Mouse (Mus musculus): ENCODE results near the gene Pan3.

Gene Pan3

DNA sequence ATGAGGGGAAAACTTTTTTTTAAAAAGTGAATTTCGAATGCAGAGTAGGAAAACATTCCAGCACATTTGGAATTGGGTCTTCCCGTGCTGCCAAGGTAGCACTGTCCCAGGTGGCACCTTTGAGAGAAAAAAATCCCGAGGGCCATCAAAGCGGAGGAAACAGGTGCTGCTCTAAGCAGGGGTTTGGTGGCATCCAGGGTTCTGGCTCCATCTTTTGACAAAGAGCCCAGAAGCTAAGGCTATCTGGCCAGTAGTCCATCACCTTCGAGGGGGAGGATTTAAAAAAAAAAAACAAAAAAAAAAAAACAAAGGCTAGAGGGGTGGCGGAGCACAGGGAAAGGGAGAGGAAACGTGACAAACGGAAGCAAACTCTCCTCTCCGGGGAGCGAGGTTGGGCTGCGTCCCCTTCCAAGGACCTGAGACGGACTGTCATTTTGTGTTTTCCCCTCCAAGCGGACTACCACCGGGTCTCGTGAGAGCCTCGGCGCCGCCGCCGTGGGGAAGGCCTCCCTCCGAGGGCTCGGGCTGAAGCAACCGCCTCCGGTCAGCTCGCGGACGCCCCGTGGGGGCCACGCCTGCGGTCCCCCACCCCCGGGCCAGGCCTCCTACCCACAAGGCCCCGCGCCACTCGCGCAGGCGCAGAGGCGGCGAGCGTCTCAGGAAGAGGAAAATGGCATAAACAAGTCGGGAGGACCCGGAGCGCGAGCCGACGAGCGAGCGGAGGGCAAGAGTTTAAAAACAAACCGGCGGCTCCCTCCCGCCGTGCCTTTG, at the start of gene Pan3:
Gene Pan3, plus strand, starts transcription at position 627 of the 771 bp plus-strand sequence.
- DNase-seq (ENCODE audit: low spot score in 2 of 2), result peak; percentile 91 to 93

DNA sequence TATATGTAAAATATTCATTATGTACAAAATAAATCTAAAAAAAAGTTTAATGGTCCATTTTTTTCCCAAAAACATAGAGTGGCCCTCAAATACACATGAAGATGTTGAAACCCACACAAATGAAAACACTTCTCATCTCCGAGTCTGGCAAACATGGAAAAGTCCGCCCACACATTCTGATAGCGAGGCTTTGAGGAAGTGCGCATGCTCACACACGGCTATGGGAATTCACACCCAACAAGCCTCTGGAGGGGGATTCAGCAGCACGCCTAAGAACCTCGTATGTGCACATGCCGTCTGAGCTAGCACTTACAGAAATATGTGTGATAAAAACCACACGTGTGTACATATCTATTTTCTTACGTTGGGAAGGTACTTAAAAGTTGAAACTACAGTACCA, 48.6 kb upstream of the Pan3 start:
- DNase-seq (ENCODE audit: low spot score in 2 of 2), result no peak

DNA sequence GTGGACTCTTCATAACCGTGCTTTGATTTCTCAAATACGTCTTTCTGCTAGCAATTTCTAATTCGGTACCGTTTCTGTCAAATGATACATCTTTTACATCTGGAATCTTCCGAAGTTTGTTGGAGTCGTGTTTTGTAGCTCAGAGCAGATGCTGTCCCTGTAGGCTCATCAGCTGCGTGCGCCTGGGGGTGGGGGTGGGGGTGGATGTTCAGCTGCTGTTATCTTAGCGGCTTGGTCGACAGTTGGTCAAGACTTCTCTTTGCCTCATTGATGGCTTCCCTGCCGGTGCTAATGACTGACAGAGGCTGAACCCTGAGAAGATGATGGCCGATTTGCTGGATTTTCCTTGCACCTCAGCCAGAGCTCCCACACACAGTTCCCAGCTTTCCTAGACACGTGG, 43.1 kb upstream of the Pan3 start:
- no peak for DNase-seq (ENCODE audit: low spot score in 2 of 2)

DNA sequence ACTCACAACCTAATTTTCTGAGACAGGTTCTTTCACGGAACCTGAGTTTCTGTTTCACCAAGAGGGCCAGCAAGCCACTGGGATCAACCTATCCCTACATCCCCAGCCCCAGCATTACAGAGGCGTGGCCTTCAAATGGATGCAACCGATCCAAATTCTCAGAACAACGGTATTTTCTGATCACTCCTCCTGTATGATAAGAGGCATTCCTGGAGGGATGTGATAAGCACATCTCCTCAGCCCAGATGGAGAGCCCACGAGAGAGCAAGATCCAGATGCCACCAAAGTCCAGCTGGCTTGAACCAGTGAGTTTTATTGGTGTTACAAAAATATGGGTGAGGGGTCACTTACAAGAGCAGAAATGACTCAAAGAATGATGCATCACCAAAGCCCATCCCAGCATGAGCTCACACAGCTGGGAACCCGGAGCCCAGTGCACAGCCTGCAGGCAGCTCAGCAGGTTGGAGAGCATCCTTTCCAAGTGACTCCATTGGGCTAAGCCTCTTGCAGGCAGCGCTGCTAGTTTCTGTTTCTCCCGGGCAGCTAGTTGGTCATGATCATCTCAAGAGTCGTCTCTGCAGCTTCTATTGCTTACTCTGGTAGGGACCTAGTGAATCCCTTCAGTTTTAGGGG, 41.5 kb upstream of the Pan3 start:
- no peak for DNase-seq (ENCODE audit: low spot score in 2 of 2)

DNA sequence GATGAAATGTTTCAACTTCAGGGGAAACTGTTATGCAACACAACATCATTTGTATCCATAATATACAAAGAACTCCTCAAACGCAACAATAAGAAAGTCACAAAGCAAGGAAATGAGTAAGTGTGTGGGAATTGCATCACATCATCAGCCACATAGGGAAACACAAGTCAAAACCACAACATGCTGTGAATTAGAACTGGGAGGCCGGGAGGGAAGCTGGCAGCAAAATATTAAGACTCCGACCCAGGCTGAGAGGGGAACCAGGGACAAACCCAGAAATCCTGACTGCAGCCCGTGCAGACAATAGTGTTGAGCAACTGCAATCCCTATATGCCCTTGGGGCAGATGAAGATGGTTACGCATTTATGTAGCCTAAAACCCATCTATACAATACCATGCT, 40.9 kb upstream of the Pan3 start:
- DNase-seq (ENCODE audit: low spot score in 2 of 2), result no peak

DNA sequence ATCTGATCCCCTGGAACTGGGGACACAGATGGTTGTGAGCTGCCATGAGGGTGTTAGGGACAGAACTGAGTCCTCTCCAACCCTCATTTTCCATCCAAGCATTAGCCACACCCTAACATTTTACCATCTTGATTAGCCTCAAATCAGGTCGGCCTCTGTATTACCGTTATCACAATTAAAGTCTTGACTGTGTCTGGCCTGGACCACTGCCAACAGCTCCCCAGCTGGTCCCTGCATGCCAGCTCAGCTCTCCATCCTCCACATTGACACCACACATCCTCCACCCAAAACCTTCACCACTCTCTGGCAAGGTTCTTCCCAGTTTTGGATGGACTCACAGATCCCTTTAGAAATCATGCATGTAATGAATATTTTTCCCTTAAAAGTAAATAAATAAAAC, 39.2 kb upstream of the Pan3 start:
- no peak for DNase-seq (ENCODE audit: low spot score in 2 of 2)

DNA sequence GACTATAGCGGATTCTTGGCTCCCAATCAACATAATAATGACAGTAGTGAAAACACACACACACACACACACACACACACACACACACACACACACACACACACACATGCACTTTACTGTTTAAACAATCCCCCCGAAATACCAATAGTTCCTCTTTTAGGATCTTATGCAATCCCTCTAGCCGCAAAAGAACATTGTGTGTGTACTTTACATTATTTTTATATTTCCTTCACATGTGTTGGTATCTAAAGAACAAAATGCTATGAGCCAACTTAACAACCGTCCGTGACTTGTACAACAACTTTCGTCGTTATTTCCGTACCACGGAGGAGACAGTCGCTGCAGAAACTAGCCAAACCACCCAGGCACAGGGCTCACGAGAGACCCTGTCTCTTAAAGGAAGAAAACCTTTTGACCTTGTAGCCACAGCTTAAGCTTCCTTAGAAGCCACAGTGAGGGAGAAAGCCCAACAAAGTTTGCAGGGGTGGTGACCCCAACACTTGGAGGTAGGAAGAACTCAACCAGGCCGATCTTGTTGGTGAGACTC, 37.2 kb upstream of the Pan3 start:
- no peak for DNase-seq (ENCODE audit: low spot score in 2 of 2)

DNA sequence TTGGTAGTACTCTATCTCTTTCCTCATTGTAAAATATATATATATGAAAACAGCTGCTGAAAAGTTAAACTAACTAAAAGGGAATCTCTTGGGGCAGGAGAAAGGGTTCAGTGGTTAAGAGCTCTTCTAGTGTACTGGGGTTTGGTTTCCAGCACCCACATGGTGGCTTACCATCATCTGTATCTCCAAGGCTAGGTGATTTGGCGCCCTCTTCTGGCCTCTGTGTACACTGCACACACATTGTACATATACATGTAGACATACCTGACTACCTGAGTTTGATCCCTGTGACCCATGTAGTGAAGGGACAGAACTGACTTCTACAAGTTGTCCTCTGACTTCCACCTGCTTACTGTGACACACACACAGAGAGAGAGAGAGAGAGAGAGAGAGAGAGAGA, 34.9 kb upstream of the Pan3 start:
- DNase-seq (ENCODE audit: low spot score in 2 of 2), result no peak

DNA sequence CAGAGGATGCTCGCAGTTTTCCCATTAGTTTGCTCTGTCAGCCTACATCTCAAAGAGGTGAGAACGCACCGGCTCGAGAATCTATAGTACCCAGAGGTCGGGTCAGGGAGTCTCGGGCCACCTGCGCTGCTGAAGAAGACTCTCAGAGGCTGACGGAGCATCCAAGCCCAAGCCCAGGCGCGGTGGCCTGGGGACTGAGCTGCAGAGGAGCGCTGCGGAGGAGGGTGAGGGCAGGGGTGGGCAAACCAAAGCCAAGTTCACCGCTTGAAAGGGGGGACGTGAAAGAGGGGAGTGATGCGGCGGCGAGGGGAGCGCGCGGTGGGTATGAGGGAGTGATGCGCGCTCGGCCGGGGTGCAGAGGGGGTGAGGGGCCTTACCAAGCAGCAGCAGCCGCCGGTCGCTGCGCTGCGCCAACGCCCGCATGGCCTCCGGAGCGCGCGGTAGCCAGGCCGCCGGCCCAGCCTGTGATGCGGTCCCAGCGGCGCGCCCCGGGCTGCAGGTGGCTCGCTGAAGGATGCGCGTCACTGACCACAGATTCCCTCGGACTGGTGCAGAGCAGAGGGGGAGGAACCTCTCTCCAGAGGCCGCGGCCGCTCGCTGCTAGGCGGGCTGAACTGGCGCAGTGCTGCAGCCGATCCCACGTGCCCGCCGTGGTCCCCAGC, 30.0 kb upstream of the Pan3 start, which contains the start of gene Flt3:
Gene Flt3, minus strand, starts transcription at position 647 of the 662 bp plus-strand sequence.
- no peak for DNase-seq (ENCODE audit: low spot score in 2 of 2)

DNA sequence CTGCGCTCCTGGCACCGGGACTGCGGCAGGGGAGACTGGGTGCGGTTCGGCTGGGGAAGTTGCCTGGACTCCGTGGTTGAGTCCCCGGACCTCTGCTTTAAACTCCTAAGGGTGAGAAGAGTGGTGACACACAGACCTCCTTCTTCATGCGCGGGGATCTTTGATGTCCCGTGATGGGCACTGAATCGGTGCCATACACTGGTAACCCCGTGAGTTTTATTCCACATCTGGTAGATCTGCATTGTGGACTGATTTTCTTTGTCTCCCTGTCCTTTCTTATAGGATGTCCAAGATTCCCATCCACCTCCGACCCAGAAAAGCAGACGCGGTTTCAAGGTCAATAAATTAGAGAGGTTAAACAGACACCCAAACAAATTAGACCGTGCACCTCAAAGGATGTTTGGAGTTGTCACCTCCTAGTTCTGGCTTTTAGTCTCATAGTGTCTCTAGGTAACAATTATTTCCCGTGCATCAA, 29.4 kb upstream of the Pan3 start:
- DNase-seq (ENCODE audit: low spot score in 2 of 2), result no peak

DNA sequence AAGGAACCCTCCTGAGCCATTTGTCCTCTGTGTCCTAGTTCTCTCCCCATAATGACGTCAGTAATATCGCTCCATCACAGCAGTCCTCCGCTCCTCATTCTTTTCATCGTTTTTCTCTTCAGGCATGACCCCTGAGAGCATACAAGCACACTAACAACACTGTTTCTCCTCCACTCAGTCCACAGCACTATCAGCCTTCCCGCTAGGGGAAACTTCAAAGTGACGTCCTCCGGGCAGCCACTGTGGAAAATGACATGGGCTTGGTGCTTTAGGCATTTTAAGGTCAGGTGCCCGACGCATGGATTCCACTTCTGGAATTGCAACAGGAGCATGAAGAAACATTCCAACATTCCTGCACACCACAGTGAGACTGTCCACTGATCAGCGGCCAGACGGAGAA, 28.9 kb upstream of the Pan3 start:
- no peak for DNase-seq (ENCODE audit: low spot score in 2 of 2)

DNA sequence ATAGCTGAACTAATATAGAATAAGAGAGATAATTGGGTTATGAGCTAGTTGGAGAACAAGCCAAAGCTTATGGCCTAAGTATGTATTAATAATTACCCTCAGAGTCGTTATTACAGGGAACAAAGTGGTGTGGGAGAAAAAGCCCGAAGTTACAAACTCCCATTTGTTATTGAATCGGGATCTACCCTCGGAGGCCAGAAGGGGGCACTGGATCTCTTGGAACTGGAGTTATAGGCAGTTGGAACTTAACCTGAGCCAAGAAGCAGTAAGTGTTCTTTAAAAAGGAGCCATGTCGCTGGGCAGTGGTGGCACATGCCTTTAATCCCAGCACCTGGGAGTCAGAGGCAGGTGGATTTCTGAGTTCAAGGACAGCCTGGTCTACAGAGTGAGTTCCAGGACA, 27.5 kb upstream of the Pan3 start:
- DNase-seq (ENCODE audit: low spot score in 2 of 2), result peak in 1 of 2 experiments; percentile 49

DNA sequence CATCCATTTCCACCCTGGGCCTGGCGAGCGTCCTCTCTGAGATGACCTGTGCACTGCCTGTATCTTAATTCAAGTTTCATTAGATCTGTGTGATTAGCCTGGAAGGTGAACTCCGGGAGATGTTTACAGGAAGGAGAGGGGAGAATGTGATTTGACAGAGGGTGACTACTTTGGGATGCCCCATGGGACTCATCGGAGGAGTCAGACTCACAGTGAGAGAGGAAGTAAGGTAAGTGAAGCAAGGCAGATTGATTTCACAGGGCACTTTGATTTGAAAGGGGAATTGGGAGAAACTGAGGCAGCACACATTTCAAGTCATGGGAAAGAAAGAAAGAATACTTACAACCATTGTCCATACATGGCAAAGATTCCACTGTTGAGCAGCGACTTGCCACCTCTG, 23.8 kb upstream of the Pan3 start:
- DNase-seq (ENCODE audit: low spot score in 2 of 2), result no peak

DNA sequence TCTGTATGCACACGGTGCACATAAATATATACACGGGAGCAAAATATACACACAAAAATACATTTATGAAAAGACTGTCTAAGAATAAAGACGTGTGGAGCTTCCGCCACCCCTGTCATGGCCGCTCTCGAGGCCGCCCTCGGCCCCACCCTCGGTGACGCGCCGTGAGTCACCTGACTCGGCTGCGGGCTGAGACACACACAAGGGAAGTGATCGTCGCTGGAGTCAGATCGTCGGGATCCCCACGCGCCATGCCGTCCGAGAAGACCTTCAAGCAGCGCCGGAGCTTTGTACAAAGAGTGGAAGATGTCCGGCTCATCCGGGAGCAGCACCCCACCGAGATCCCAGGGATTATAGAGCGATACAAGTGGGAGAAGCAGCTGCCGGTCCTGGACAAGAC, 21.2 kb upstream of the Pan3 start:
- no peak for DNase-seq (ENCODE audit: low spot score in 2 of 2)

DNA sequence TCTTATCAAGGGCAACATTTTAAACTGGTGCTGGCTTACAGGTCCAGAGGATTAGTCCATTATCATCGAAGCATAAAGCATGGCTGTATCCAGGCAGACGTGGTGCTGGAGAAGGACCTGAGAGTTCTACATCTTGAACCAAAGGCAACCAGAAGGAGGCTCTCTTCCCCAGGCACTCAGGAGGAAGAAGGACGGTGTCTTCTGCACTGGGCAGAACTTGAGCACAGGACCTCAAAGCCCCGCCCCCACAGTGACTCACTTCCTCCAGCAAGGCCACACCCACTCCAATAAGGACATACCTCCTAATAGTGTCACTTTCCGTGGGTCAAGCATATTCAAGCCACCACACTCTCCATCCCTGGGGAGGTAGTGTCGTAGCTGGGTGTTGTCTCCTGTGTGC, 19.4 kb upstream of the Pan3 start:
- no peak for DNase-seq (ENCODE audit: low spot score in 2 of 2)

DNA sequence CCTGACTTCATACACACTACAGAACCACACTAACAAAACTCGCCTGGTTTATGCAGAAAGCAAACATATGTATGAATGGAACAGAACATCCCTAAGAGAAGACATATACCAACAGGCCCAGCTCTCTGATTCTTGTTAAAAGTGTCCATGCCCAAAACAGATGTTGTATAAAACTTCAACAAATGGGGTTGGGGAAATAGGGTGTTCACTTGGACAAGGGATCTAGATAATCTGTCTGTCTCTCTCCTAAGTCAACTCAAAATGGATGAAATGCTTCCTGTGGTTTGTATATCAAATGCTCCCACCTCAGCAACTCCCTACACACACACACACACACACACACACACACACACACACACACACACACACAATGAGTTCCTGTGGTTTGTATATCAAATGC, 12.0 kb upstream of the Pan3 start:
- DNase-seq (ENCODE audit: low spot score in 2 of 2), result no peak

DNA sequence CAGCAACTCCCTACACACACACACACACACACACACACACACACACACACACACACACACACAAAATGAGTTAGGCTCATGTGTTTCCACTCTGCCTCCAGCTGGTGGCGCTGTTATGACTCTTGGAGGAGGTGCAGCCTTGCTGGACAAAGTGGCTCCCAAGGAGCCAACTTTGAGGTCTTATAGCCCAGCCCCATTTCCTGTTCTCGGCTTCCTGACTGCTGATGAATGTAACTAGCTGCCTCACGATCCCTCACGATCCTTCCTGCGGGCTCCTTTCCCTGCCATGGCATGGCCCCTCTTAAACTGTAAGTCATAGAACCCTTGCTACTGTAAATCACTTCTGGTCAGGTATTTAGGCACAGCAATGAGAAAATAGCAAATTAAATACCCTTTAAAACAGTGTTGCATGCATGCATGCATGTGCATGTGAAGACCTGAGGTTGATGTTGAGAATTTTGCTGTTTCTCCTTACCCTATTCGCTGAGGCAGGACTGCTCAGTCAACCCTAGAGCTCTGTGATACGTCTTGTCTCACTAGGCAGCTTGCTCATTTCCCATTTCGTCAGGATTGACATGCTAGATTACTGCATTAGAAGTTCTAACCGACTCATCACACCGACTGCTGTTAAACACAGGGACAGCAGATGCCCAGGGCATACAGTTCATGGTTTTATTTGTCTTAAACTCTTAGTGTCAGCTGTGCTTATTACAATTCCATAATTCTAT, 11.4 kb upstream of the Pan3 start:
- peak; percentile 69 to 82 for DNase-seq (ENCODE audit: low spot score in 2 of 2)

DNA sequence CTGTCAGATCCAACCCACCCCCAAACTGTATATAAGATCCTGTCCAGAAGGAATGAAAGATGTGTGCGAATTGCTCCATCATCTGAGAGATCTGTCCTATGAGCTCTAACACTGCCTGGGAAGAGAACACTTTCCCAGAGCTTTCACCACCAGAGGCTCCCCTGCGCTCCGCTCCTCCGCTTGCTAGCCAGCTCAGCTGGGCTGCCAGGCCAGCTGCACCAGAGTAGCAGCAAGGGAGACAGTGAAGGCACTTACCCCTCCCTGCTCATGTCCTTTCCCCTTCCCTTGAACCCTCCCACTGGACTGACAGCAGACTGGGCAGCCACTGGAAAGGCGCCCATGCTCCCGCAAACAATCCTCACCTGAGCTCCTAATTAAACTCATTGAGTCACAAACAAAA, 6.3 kb upstream of the Pan3 start:
- DNase-seq (ENCODE audit: low spot score in 2 of 2), result no peak

DNA sequence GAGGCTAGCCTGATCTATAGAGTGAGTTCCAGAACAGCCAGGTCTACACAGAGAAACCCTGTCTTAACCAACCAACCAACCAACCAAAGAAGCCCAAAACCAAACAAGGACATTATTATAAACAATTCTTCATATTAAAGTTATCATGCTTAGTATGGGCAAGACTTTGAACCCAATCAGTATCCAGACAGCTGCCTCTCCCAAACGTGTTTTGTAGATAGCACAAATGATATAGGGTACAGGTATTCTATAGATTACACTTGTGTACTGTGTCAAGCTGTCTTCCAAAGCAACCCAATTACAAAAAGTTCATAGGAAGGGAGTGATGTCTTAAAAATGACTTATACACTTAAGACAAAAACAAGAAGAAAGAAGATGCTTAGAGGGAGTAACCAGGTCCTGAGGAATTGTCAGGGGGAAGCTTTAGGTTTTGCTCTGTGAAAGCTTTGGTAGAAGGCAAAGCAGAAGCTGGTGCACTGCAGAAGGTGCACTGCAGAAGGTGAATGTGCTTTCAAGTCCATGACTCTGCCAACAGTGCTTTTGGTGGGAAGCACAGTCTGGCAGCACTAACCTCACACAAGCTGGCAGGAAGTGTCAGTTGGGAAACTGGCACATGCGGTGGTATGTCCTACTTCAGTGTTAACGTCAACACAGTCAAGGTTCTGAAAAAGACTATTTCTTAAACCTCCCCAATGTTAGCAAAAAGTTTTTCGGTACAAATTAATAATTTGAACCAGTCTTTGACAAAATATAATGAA, 3.7 kb upstream of the Pan3 start:
- peak; percentile 68 to 72 for DNase-seq (ENCODE audit: low spot score in 2 of 2)

DNA sequence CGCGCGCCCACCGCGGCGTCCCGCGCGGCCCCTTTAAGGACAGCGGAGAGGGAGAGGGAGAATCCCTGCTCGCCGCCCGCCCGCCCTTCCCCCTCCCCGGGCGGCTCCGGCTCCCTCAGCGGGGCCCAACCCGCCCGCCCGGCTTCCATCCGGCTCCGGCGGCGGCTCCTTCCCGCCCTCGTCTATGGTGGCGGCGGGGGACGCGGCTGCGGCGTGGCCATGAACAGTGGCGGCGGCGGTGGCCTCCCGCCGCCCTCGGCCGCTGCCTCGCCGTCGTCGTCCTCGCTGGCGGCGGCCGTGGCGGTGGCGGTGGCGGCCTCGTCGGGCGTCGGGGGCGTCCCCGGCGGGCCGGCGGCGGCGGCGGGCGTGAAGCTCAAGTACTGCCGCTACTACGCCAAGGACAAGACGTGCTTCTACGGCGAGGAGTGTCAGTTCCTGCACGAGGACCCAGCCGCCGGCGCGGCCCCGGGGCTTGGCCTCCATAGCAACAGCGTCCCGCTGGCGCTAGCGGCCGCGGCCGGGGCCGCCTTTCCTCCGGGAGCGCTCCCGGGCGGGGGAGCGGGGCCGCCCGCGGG, 487 bp downstream of the Pan3 start:
- peak; percentile 45 to 54 for DNase-seq (ENCODE audit: low spot score in 2 of 2)

Data from thymus, postnatal 10 days (tissue).